Mouse (Mus musculus): ENCODE data around the gene Sema3b. TPM values are rescaled to one million over a fixed set of nuclear protein-coding genes. Genes with fewer than 3 reads are reported as not detected.
A peak's percentile ranks its signal among the peaks of the same experiment; 100 is the strongest.

Gene Sema3b
- polyA plus RNA-seq, 1 experiment from 2014 or later: 18.0 TPM

DNA sequence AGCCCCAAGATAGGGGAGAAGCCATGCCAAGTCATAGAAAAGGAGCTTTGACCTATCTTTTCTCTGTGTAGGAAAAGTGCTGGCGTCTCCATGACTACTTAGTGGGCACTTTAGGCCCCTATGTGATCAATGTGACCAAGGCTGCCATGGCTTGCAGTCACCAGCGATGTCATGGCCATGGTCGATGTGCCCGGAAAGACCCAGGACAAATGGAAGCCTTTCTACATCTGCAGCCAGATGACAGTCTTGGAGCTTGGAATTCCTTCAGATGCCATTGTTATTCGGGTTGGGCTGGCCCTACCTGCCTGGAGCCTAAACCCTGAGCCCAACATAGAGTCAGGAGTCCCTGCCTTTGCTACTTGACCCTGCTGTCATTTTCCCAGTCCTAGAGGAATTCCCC, 22.5 kb downstream of the Sema3b start:
- Histone ChIP-seq H3K36me3 (ENCODE audit: control insufficient read depth, insufficient read depth, low read length) (peaks cover 29% of the 10 kb centered on the region), H3K27ac (replicated peaks; ENCODE audit: low read depth, low read length) (no peak overlapping the region), H3K4me2 (ENCODE audit: low read depth, low read length) (no peak overlapping the region), H3K9me3 (ENCODE audit: control insufficient read depth, low read length) (no peaks in the 10 kb centered on the region), H3K4me1 (ENCODE audit: control insufficient read depth, insufficient read depth, low read length) (peaks cover 10% of the 10 kb centered on the region; the same call in 1 of the 2 replicates), H3K27me3 (replicated peaks; ENCODE audit: control insufficient read depth, insufficient read depth, low read length) (no peaks in the 10 kb centered on the region), H3K9ac (ENCODE audit: low read depth, low read length) (no peak overlapping the region), H3K4me3 (ENCODE audit: low read depth, low read length) (no peak overlapping the region)
- no peak for DNase-seq (ENCODE audit: low spot score)
- 90% methylated on average over 5 of the region's 5 CpGs for WGBS
- no peak for ATAC-seq (ENCODE audit: low read depth)

DNA sequence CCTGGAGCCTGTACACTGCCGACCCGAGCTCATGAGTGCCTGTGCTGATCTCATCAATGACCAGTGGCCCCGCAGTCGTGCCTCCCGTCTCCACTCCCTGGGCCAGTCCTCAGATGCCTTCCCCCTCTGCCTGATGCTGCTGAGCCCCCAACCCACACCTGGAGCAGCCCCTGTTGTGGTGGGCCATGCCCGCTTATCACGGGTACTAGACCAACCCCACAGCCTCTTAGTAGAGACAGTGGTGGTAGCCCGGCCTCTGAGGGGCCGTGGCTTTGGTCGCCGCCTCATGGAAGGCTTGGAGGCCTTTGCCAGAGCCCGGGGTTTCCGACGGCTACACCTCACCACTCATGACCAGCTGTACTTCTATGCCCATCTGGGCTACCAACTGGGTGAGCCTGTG, 25.9 kb downstream of the Sema3b start:
- Histone ChIP-seq H3K4me1 (ENCODE audit: control insufficient read depth, insufficient read depth, low read length) (peaks cover 5% of the 10 kb centered on the region; the same call in 1 of the 2 replicates), H3K4me3 (ENCODE audit: low read depth, low read length) (no peak overlapping the region), H3K36me3 (ENCODE audit: control insufficient read depth, insufficient read depth, low read length) (peaks cover 9% of the 10 kb centered on the region), H3K9me3 (ENCODE audit: control insufficient read depth, low read length) (no peaks in the 10 kb centered on the region), H3K27me3 (replicated peaks; ENCODE audit: control insufficient read depth, insufficient read depth, low read length) (no peaks in the 10 kb centered on the region), H3K4me2 (ENCODE audit: low read depth, low read length) (no peak overlapping the region), H3K9ac (ENCODE audit: low read depth, low read length) (no peak overlapping the region), H3K27ac (replicated peaks; ENCODE audit: low read depth, low read length) (no peak overlapping the region)
- DNase-seq (ENCODE audit: low spot score) (no peak), ATAC-seq (ENCODE audit: low read depth) (no peak)
- WGBS: 94% methylated on average over 12 of the region's 14 CpGs

- Histone ChIP-seq H3K27me3 (replicated peaks; ENCODE audit: control insufficient read depth, insufficient read depth, low read length) (no peaks in the 10 kb centered on the region), H3K4me2 (ENCODE audit: low read depth, low read length) (peak overlapping the region; percentile 68; the same call in 1 of the 2 replicates), H3K9ac (ENCODE audit: low read depth, low read length) (no peak overlapping the region), H3K4me3 (ENCODE audit: low read depth, low read length) (no peak overlapping the region), H3K27ac (replicated peaks; ENCODE audit: low read depth, low read length) (no peak overlapping the region), H3K4me1 (ENCODE audit: control insufficient read depth, insufficient read depth, low read length) (peaks cover 4% of the 10 kb centered on the region; the same call in 1 of the 2 replicates), H3K36me3 (ENCODE audit: control insufficient read depth, insufficient read depth, low read length) (peaks cover 9% of the 10 kb centered on the region), H3K9me3 (ENCODE audit: control insufficient read depth, low read length) (no peaks in the 10 kb centered on the region)
- WGBS: 90% methylated on average over 7 of the region's 7 CpGs
- ATAC-seq (ENCODE audit: low read depth) (no peak), DNase-seq (ENCODE audit: low spot score) (no peak)
These were observed 26.4 kb downstream of the Sema3b start for GRCm38 (mm10) chr9:107582509-107583062.

DNA sequence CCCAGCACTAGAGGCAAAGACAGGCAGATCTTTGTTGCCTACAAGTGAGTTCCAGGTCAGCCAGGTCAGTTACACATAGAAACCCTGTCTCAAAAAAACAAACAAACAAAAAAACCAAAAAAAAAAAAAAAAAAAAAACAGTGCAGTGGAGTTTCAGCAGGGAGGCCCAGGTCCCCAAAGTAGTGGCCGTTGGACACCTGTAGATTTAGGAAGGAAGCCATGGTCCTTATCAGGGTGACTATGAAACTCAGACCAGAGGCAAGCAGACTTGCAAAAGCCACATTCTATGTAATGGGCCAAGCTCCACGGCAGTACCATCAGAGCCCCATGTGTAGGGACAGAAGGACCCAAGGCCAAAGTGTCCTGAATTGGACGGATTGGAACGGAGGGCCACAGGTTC, 27.4 kb downstream of the Sema3b start:
- ATAC-seq (ENCODE audit: low read depth) (no peak), DNase-seq (ENCODE audit: low spot score) (no peak)
- no peaks in the 10 kb centered on the region for H3K27me3 ChIP-seq (replicated peaks; ENCODE audit: control insufficient read depth, insufficient read depth, low read length)
- peak overlapping the region; percentile 74 for H3K9ac ChIP-seq (ENCODE audit: low read depth, low read length)
- peak overlapping the region; percentile 51 for H3K4me3 ChIP-seq (ENCODE audit: low read depth, low read length)
- H3K36me3 ChIP-seq (ENCODE audit: control insufficient read depth, insufficient read depth, low read length): peaks cover 9% of the 10 kb centered on the region
- WGBS: 76% methylated on average over 4 of the region's 4 CpGs
- H3K4me1 ChIP-seq (ENCODE audit: control insufficient read depth, insufficient read depth, low read length): peaks cover 8% of the 10 kb centered on the region; the same call in 1 of the 2 replicates
- H3K9me3 ChIP-seq (ENCODE audit: control insufficient read depth, low read length): no peaks in the 10 kb centered on the region
- peak overlapping the region; percentile 68 for H3K4me2 ChIP-seq (ENCODE audit: low read depth, low read length)
- H3K27ac ChIP-seq (replicated peaks; ENCODE audit: low read depth, low read length): peak overlapping the region; percentile 92

DNA sequence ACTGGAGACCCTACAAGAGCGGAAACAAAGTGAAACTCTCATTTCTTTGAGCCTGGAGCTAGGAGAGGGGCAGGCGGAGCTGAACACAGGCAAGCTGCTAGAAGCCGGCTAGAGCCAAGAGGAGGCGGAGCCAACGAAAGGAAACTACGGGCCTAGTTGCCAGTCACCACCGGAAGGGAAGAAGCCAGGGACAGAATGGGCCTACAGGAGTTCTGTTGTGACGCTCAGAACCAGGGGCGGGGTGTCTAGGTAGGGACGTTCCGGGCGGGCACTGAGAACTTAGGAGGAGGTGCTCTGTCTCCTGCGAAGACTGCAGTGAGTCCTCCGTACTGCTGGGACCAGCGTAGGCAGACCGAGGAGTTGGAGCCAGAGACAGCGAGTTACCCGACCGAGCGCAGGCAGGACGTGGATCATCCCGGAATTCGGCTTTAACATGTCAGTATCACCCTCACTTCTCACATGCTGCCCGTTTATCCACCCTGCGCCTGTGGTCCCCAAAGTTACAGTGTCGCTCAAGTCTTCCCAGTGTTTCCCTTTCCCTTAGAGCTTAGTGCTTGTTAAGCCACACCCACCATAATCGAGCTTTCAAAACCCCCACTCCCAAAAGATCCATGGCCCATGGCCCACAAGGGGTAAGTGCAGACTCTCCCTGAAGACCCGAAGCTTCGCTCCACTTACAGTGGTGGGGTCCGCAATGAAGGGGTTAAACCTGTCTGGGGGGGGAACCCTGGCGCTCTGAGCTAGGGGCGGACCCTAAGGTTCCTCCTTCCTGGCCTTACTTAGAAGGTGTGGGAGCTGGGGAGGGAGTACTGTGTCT, 28.3 kb downstream of the Sema3b start, which contains the start of gene Hyal3:
TSS of gene Hyal3 (plus strand) at position 318 of the 817 bp plus-strand sequence.
- ATAC-seq (ENCODE audit: low read depth) (peak; percentile 77), DNase-seq (ENCODE audit: low spot score) (peak; percentile 96)
- WGBS: 0% methylated on average over 25 of the region's 32 CpGs
- Histone ChIP-seq H3K4me2 (ENCODE audit: low read depth, low read length) (peak within 1 kb of the TSS; percentile 68), H3K4me3 (ENCODE audit: low read depth, low read length) (peak within 1 kb of the TSS; percentile 51), H3K4me1 (ENCODE audit: control insufficient read depth, insufficient read depth, low read length) (peaks cover 11% of the 10 kb centered on the region), H3K9ac (ENCODE audit: low read depth, low read length) (peak within 1 kb of the TSS; percentile 74), H3K36me3 (ENCODE audit: control insufficient read depth, insufficient read depth, low read length) (peaks cover 9% of the 10 kb centered on the region), H3K27me3 (replicated peaks; ENCODE audit: control insufficient read depth, insufficient read depth, low read length) (no peaks in the 10 kb centered on the region), H3K27ac (replicated peaks; ENCODE audit: low read depth, low read length) (peak within 1 kb of the TSS; percentile 92), H3K9me3 (ENCODE audit: control insufficient read depth, low read length) (no peaks in the 10 kb centered on the region)

DNA sequence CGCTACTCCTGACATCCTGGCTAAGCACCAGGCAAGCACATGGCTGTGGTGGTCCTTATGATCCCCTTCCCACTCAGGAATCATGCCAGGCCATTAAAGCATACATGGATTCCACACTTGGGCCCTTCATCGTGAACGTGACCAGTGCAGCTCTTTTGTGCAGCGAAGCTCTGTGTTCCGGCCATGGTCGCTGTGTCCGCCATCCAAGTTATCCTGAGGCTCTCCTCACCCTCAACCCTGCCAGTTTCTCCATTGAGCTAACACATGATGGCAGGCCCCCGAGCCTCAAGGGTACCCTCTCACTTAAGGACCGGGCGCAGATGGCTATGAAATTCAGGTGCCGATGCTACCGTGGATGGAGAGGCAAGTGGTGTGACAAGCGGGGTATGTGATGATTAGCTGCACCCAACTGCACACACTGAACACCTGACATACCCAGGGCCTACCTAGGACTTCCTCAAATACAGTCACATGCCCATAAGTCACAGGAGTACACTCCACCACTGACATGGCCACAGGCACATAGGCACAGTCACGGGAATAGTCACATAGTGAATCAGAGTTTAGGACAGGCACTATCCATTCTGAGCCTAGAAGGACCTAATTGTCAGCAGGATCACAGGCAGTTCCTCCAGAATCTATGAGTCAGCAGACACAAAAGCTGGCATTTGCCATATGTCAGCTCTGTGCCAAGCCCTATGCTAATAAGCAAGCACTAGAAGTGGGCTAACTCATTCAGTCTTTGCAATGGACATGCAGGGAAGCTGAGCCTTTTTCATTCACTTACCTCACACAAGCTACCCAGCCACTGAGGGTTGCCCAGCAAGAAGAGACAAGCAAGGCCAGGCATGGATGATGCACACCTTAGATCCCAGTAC, 29.8 kb downstream of the Sema3b start:
- ATAC-seq (ENCODE audit: low read depth) (no peak), DNase-seq (ENCODE audit: low spot score) (no peak)
- H3K27me3 ChIP-seq (replicated peaks; ENCODE audit: control insufficient read depth, insufficient read depth, low read length): no peaks in the 10 kb centered on the region
- H3K9me3 ChIP-seq (ENCODE audit: control insufficient read depth, low read length): no peaks in the 10 kb centered on the region
- WGBS: 89% methylated on average over 14 of the region's 14 CpGs
- no peak overlapping the region for H3K4me3 ChIP-seq (ENCODE audit: low read depth, low read length)
- H3K4me1 ChIP-seq (ENCODE audit: control insufficient read depth, insufficient read depth, low read length): peaks cover 11% of the 10 kb centered on the region
- peak overlapping the region; percentile 92; the same call in 1 of the 2 replicates for H3K27ac ChIP-seq (replicated peaks; ENCODE audit: low read depth, low read length)
- H3K36me3 ChIP-seq (ENCODE audit: control insufficient read depth, insufficient read depth, low read length): peaks cover 17% of the 10 kb centered on the region
- no peak overlapping the region for H3K9ac ChIP-seq (ENCODE audit: low read depth, low read length)
- 0 out of 2 replicates have a peak overlapping the region, but pooled peaks have one; percentile 68 for H3K4me2 ChIP-seq (ENCODE audit: low read depth, low read length)

- peaks cover 22% of the 10 kb centered on the region for H3K36me3 ChIP-seq (ENCODE audit: control insufficient read depth, insufficient read depth, low read length)
- no peak for DNase-seq (ENCODE audit: low spot score)
- no peak for ATAC-seq (ENCODE audit: low read depth)
- no peaks in the 10 kb centered on the region for H3K9me3 ChIP-seq (ENCODE audit: control insufficient read depth, low read length)
- peaks cover 11% of the 10 kb centered on the region for H3K4me1 ChIP-seq (ENCODE audit: control insufficient read depth, insufficient read depth, low read length)
- no peak within 1 kb of the TSS for H3K4me3 ChIP-seq (ENCODE audit: low read depth, low read length)
- peak within 1 kb of the TSS; percentile 92; the same call in 1 of the 2 replicates for H3K27ac ChIP-seq (replicated peaks; ENCODE audit: low read depth, low read length)
- no peak within 1 kb of the TSS for H3K9ac ChIP-seq (ENCODE audit: low read depth, low read length)
- H3K27me3 ChIP-seq (replicated peaks; ENCODE audit: control insufficient read depth, insufficient read depth, low read length): no peaks in the 10 kb centered on the region
- 79% methylated on average over 3 of the region's 3 CpGs for WGBS
- peak within 1 kb of the TSS; percentile 68; the same call in 1 of the 2 replicates for H3K4me2 ChIP-seq (ENCODE audit: low read depth, low read length)
These were observed 30.4 kb downstream of the Sema3b start, which contains the start of gene Naa80 for GRCm38 (mm10) chr9:107578587-107578986. Gene Naa80, plus strand, starts transcription at chr9:107578887.

DNA sequence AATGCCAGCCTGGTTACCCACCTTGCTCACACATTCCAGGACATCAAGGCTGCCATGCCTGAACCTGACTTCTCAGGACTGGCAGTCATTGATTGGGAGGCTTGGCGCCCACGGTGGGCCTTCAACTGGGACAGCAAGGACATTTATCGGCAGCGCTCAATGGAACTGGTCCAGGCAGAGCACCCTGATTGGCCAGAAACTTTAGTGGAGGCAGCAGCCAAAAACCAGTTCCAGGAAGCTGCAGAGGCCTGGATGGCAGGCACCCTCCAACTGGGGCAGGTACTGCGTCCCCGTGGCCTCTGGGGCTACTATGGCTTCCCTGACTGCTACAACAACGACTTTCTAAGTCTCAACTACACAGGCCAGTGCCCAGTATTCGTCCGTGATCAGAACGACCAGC, 31.2 kb downstream of the Sema3b start:
- WGBS: 88% methylated on average over 10 of the region's 10 CpGs
- Histone ChIP-seq H3K27ac (replicated peaks; ENCODE audit: low read depth, low read length) (no peak overlapping the region), H3K9ac (ENCODE audit: low read depth, low read length) (no peak overlapping the region), H3K4me3 (ENCODE audit: low read depth, low read length) (no peak overlapping the region), H3K9me3 (ENCODE audit: control insufficient read depth, low read length) (no peaks in the 10 kb centered on the region), H3K36me3 (ENCODE audit: control insufficient read depth, insufficient read depth, low read length) (peaks cover 22% of the 10 kb centered on the region), H3K4me2 (ENCODE audit: low read depth, low read length) (peak overlapping the region; percentile 63; the same call in 1 of the 2 replicates), H3K4me1 (ENCODE audit: control insufficient read depth, insufficient read depth, low read length) (peaks cover 11% of the 10 kb centered on the region), H3K27me3 (replicated peaks; ENCODE audit: control insufficient read depth, insufficient read depth, low read length) (no peaks in the 10 kb centered on the region)
- DNase-seq (ENCODE audit: low spot score) (no peak), ATAC-seq (ENCODE audit: low read depth) (no peak)

Data from embryonic facial prominence, embryonic 14.5 days (tissue).